Mouse (Mus musculus) heart, adult 9 months (tissue): Measurements from ENCODE around the gene Gm4969.

Experiments
- DNase-seq, 2 experiments: peaks; one replicate each; pipeline ENCODE4 v3.0.0; 2022; ENCODE audit warnings: low spot score in 2 of 2

Gene Gm4969

DNA sequence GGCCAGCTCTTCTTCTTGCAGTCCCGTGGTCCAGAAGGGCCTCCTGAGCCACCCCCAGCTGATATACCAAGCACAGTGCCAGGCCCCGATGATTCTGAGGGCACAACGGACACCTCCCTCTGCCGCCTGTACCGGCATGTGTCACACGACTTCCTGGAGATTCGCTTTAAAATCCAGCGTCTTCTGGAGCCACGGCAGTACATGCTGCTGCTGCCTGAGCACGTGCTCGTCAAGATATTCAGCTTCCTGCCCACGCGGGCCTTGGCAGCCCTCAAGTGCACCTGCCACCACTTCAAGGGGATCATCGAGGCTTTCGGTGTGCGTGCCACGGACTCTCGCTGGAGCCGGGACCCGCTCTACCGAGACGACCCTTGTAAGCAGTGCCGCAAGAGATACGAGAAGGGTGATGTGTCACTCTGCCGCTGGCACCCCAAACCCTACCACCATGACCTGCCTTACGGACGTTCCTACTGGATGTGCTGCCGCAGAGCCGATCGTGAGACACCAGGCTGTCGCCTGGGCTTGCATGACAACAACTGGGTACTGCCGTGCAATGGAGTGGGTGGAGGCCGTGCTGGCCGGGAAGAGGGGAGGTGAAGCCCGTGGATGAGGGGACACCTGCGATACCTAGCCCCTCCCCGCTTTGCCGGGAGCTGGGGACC, 18.6 kb upstream of the Gm4969 start:
- no peak for DNase-seq

DNA sequence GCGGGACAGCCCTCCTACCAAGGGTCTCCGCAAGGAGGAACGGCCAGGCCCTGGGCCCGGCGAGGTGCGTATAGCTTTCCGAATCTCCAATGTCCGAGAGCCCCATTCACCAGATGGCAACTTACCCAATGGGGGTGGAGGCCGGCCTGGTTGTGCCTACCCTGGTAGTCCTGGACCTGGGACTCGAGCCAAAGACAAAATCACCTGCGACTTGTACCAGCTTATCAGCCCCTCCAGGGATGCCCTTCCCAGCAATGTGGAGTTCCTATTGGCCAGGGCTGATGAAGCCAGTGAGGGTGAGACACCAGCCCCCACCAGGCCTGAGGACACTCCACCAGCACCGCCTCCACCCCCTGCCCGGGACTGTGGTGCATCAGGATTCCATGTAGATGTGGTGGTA, 18.0 kb upstream of the Gm4969 start:
- no peak for DNase-seq

DNA sequence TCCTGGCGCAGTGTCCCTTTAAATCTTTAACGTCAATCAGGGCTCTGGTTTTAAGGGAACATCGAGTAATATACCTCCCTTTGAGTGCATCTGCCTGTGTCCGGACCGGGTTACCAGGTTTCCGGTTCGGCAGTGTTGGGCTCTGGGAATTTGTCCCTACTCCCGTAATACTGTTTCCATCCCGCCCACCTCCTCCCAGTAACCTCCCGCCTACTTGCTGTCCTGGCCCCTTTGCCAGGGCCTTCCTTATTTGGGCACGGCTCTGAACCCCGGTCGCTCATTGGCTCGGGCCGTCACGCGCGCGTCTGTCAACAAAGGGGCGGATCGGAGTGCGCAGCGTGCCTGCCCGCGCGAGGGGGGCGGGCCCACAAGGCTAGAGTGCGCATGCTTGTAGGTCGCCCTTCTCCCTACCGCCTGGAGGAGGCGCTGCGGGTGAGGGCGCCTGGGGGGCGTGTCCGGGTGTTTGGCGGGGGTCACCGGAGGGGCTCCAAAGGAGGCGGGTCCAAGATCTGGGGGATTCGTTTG, 13.2 kb upstream of the Gm4969 start:
- DNase-seq = peak; percentile 99

DNA sequence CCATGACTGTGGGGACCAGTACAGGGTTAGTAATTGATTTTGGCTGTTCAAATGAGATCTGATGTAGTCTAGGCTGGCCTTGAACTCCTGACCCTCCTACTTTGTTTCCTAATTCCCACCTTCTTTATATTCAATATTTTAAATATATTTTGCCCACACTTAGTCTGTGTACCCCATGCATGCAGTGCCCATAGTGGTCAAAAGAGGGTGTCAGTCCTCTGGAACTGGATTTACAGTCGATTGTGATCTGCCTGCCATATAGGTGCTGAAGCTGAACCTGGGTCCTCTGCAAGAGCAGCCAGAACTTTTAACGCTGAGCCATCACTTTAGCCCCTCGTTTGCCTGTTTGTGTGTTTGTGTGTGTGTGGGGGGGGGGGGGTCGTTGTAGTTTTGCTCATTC, 12.5 kb upstream of the Gm4969 start:
- no peak for DNase-seq

DNA sequence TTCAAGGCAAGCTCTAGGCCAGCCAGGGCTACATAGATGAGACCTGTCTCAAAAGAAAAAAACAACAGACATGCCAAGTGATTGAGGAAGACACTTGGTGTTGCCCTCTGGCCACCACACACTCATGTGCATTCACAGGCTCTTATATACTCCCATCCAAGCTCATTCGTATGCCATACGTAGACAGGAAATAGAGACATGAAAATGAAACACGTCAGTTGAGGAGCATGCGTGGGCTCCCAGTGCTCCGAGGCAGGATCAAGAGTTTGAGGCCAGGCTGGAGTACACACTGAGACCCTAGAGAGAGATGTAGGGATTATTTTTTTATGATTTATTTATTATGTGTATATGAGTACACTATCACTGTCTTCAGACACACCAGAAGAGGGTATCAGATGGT, 11.2 kb upstream of the Gm4969 start:
- DNase-seq = no peak

DNA sequence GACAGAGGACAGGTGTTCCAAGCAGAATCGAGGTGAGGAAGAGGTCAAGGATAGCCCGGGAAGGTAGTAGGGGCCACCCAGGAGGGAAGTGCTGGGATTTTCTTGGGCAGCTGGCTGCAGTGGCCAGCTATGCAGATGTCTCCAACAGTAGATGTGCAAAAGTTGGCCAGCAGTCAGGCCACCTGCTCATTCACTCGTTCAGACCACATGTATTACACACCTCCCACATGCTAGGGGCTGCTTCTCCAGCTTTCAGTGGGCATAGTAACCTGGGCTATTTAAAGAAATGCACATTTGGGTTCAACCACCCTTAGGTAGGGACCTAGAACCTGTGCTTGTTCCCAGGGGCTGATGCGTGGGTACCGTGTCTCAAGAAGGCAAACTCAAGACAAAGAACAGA, 9.6 kb upstream of the Gm4969 start:
- no peak for DNase-seq

DNA sequence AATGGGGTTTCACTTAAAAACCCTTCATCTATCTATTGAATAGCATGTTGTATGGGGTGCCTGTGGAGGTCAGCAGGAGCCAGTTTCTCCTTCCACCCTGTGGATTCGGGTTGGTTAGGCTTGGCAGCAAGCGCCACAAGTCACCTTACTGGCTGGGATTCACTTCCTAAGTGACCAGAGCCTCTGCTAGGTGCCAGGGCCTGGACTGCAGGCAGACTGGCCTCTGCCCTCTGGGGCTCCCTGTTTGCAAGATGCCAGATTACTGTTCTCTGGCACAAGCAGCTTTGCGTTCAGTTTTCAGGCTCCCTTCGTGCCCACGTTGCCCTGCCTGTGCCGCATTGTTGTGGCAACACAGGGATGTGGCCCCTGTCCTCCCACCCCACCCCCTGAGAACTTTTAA, 6.5 kb upstream of the Gm4969 start:
- DNase-seq = no peak

DNA sequence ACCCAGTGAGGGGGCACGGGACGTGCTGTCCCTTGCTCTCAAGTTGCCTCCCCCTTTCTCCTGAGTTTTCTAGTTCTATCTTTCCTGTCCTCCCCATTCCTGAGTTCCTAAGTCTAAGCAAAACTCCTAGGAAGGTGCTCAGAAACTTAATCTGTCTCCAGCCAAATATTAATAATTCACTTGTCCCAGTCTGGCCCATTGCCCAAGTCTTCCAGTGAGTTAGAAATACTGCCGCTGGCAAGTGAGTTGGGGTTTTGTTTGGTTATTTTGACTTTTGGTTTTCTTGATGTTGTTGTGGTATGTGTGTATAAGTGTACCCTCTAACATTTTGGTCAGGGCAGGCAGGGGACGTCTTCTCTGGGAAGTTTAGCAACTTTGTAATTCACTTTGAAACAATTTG, 3.5 kb upstream of the Gm4969 start:
- no peak for DNase-seq

DNA sequence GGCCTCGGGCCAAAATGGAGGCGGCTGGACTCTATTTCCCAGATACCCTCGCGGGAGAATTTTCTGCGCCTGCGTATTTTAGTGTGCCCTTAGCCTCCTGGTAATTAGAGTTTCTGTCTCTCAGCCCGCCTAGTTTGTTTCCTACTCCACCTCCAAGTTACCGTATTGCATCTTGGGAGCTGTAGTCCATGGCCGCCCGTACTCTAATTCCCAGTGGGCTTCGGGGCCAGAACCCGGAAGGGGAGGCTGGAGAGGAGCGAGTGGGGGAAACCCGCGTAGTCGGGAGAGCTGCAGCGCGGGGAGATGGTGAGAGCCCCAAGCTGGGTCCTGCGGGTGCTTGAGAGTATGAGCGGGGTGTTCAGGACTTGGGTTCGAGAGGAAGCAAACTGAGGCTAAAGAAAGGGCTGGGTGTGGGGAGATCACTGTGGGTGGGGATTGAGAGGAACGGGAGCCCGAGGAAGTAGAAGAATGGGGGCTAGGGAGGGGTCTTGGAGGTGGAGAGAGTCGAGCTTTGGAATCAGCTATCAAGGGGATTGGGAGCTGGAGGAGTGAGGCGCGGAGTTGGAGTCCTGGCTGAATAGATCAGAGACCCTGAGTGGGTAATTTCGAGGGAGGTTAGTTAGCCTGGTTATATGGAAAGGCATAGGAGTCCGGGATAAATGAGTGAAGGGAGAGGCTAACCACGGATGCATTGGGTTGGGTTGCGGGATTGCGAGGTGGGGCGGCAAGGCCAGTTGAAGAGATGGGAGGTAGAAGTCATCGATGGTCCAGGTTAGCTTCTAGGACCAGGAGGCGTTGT, 1.7 kb upstream of the Gm4969 start, which contains the start of gene Fbxo46:
Gene Fbxo46 (plus strand): TSS at position 229 of the 799 bp plus-strand sequence.
- peak; percentile 97 for DNase-seq

DNA sequence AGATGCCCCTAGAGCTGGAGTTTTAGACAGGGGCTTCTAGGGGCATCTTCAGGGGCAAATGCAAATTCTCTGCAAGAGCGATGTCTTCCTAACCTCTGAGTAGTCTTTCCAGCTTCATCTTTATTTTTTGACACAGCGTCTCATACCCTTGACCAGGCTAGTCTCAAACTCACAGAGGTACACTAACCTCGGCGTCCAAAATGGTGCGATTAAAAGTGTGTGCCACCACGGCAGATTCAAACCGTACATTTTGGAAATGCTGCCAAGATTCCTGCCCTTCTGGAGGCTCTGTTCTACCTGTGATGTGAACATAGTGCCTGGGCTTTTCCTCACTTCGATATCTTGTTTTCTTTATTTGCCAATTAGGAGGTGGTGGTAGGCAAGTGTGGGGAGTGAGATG, 915 bp upstream of the Gm4969 start:
- no peak for DNase-seq

DNA sequence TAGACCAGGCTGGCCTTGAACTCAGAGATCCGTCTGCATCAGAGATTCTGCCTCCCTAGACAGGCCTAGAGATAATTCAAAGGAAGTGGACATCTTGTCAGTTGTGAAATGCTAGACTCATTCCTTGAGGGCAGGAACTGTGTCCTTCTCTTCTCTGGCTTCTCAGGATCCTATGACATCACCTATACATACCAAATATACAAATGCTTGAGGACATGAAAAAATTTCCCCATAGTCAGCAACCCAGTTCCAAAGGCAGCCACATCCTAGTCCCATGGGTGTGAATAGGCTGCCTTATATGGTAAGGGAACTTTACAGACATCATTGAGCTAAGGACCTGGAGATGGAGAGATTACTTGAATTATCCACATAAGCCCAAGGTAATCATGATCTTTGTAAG, 8.6 kb downstream of the Gm4969 start:
- DNase-seq = no peak

DNA sequence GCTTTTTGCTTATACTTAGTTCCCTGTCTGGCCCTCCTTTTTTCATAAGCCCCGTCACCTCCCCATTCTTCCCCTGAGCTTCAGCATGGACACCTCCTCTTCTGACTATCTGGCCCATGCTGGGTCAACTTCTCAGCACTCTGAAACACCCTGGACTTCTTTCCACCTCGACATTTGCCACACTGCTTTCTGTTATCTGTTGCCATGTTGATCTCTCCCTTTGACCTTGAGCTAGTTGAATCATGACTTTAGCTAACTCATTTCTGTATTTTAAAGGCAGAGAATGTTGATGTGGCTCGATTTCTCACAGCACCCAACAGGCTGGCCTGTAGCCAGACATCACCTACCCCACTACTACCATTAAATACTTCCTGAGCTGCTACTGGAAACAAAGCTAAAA, 10.7 kb downstream of the Gm4969 start:
- no peak for DNase-seq

DNA sequence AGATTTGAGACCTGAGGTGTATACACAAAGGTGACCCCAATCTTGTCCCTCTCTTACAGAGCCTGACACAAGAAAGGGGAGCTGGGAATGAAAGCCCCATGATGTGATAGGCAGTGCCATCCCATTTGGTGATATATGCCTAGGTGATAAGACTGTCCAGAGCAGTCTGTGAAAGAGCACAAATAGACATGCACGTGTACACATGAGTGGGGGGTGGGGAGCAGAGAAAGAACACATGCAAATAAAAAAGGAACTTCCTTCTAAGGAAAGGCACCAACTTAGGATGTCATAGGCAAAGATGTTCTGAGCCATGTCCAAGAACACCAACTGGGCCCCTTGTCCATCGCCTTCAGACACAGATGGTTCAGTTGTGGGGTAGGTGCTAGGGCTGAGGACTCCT, 13.7 kb downstream of the Gm4969 start:
- no peak for DNase-seq

DNA sequence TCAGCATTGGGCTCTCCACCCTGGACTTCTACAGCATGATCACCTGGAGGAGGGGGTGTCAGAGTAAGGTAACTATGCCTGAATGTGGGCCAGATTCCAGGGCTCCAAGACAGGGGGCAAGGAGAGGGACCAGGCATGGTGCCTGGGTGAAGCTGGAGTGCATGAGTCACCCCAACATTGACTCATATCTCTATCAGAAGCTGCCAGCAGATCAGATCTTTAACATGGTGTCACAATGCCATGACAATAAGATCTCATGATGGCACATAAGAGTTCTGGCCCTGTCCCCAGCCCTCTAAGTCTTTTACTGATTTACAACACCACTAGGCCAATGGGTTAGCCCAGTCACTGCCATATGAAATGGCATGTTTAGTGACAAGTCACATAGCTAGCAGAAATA, 14.4 kb downstream of the Gm4969 start:
- DNase-seq = no peak

DNA sequence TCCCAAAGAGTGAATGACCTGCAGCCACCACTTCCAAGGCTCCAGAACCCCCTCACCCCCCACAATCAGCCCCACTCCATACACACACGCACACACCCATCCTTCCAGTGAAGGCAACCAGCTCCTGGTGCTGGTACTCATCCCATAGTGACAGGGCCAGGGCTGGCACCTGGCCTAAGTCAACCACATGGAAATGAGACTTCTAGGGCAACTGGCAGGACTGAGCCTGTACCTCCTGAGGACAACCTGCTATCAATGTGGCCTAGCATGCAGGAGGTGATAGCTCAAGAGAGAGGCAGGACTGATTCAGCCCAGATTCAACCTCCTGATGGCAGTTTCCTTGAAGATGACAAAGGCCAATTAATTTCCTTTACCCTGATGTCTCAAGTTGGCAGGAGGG, 17.9 kb downstream of the Gm4969 start:
- DNase-seq = no peak

DNA sequence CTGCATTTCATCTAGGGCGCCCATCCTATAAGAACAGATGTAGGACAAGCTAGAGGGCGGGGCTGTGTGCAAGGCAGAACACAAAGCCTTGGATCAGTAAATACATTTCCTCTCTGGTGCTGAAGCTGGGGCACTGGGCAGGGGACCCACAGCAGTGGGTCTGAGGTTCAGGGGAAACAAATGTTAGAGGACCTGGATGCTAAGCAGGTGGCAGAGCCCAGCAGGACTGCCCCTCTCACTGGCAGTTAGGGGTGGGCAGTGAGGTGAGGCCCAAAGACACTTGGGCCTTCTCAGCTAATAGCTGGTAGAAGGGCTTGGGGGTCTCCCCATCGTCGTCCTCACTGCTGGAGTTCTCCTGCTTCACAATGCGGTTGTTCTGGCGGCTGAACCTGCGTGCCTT, 19.4 kb downstream of the Gm4969 start:
- no peak for DNase-seq

DNA sequence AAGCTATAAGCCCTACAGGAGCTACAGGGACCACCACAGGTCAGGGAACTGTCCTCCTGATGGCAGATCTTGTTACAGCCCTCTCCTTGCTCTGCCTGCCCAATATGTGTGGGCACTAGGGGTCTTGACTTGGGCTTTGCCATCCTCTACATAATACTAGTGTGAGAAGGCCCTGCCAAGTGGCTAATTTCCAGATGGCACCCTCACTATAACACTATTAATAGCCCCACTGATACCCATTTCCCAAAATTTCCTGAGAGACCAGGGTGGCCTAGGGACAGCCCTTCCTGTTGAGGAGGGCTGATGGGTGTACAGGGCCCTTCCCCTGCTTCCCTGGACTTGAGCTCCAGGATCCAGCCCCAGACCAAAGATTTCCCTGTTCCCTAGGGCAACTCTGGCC, 20.3 kb downstream of the Gm4969 start:
- DNase-seq = peak; percentile 53 to 71

DNA sequence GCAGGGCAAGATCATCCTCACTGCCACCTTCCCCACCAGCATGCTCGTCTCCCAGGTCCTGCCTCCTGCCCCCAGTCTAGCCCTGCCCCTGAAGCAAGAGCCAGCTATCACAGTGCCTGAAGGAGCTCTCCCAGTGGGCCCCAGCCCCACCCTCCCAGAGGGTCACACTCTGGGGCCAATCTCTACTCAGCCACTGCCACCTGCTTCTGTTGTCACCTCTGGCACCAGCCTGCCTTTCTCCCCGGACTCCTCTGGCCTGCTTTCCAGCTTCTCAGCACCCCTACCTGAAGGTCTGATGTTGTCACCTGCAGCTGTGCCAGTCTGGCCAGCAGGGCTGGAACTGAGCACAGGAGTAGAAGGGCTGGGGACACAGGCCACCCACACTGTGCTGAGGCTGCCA, 21.0 kb downstream of the Gm4969 start:
- DNase-seq = no peak

DNA sequence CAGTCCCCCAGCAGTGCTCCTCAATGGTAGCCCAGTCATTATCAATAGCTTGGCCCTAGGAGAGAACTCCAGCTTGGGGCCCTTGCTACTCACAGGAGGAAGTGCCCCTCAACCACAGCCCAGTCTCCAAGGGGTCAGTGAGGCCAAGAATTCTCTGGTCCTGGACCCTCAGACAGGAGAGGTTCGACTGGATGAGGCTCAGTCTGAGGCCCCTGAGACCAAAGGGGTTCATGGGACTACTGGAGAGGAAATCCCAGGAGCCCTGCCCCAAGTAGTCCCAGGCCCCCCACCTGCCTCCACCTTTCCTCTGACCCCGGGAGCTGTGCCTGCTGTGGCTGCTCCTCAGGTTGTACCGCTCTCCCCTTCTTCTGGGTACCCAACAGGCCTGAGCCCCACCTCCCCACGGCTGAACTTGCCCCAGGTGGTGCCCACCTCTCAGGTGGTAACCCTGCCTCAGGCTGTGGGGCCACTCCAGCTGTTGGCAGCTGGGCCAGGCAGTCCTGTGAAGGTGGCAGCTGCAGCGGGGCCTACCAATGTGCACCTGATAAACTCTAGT, 21.7 kb downstream of the Gm4969 start:
- DNase-seq = no peak

DNA sequence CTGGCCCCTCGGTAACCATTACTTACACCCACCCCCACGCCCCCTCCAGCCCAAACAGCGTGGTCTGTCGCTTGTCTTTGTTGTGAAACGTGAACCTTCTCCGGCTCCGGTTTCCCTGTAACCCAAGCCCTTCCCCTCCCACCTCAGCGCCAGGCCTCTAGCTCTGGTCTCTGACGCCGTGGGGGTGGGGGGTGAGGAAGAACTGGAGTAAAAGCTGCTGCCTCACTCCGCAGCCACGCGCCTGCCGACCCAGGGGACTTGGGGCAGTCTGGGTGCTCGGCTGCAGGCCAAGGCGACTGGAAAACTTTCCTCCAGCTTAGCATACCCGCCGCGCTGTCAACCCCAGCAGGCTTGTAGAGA, 22.4 kb downstream of the Gm4969 start:
- DNase-seq = peak; percentile 57 to 63

DNA sequence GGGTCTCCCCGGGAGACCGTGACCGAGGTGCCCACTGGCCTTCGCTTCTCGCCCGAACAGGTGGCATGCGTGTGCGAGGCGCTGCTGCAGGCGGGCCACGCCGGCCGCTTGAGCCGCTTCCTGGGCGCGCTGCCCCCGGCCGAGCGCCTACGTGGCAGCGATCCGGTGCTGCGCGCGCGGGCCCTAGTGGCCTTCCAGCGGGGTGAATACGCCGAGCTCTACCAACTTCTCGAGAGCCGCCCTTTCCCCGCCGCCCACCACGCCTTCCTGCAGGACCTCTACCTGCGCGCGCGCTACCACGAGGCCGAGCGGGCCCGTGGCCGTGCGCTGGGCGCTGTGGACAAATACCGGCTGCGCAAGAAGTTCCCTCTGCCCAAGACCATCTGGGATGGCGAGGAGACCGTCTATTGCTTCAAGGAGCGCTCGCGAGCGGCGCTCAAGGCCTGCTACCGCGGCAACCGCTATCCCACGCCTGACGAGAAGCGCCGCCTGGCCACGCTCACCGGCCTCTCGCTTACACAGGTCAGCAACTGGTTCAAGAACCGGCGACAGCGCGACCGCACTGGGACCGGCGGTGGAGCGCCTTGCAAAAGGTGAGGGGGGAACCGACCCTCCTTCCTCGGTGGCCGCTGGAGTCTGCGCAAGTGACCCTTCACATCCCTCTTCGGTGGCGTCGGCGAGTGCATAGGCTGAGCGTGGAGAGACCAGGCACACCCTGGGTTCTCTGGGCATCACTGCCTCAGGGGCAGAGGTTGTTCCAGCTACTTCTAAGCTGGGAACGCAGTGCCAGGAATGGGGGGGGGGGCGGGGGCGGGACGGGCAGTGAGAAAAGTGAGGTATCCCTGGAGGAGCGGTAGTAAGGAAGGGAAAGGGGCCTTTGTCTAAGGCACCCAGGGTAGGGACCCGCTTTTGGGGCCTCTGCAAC, 23.1 kb downstream of the Gm4969 start:
- peak; percentile 50 to 62 for DNase-seq

DNA sequence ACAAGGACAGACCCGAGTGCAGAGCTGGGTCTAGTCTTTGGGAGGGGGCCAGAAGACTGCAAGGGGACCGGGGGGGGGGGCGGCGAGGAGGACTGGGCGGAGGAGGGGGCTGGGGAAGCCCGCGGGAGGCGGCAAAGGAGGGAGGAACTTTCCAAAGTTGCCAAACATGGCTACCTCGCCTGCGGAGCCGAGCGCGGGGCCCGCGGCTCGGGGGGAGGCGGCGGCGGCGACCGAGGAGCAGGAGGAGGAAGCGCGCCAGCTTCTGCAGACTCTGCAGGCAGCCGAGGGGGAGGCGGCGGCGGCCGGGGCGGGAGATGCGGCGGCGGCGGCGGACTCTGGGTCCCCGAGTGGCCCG, 23.7 kb downstream of the Gm4969 start, which contains the start of gene Six5:
Gene Six5 (plus strand): TSS at position 124 of the 355 bp plus-strand sequence.
- DNase-seq = no peak
